Mouse (Mus musculus): ENCODE data around the gene Ifnl2.

- TF ChIP-seq CTCF (IDR thresholded peaks at IDR 0.05; ENCODE audit: low read depth, low read length) (no peak), EP300 (IDR thresholded peaks at IDR 0.05; ENCODE audit: insufficient read depth, low read depth, low read length) (peak; percentile 59; the same call in 1 of the 2 replicates), POLR2A (IDR thresholded peaks at IDR 0.05; ENCODE audit: insufficient read depth, low read length) (no peak)
Measured at GRCm38 (mm10) chr7:28484192-28484591, 26.1 kb downstream of the Ifnl2 start.
